Mouse (Mus musculus): ENCODE measurements at regions not wholly inside any gene's neighbourhood (a gene's known extent, or its start where the extent isn't known, plus 50 kb on each side); places are given as distances from the start of the nearest gene placed in this dataset.

- TF ChIP-seq CTCF (IDR thresholded peaks at IDR 0.05; ENCODE audit: borderline replicate concordance, extremely low read depth, insufficient read depth, insufficient read length) (no peak), POLR2A (IDR thresholded peaks at IDR 0.05; ENCODE audit: borderline replicate concordance, extremely low read depth, insufficient read depth, insufficient read length, poor library complexity, severe bottlenecking) (no peak)
These were observed 154.5 kb downstream of the Atxn7l3b start for GRCm38 (mm10) chr10:112774262-112774661.

Measured in brain, embryonic 14.5 days (tissue).